In genomic region chr2:91630384-91630783, GRCm38 (mm10) we compare ENCODE assay signal across 17 mouse cellular contexts. TPM values are rescaled to one million over a fixed set of nuclear protein-coding genes. Genes with fewer than 3 reads are reported as not detected.
"Had no signal": no experiment of that assay in that cellular context is flagged by ENCODE, and none has a peak within 500 bp of the region (broad histone marks: within the 10 kb centered on the region; RNA-seq: fewer than 3 reads in every experiment).

No protein-coding gene starts in this region.

- H3K27me3 ChIP-seq: lung, embryonic 15.5 days; midbrain, embryonic 13.5 days; midbrain, embryonic 15.5 days; neural tube, embryonic 12.5 days had no signal

- ATAC-seq: lung, postnatal 0 days; midbrain, embryonic 13.5 days; midbrain, embryonic 15.5 days had no signal

- H3K4me2 ChIP-seq: lung, embryonic 15.5 days; midbrain, embryonic 11.5 days; midbrain, embryonic 13.5 days; midbrain, embryonic 15.5 days; neural tube, embryonic 12.5 days had no signal

- H3K4me1 ChIP-seq: lung, embryonic 15.5 days; midbrain, embryonic 13.5 days; midbrain, embryonic 15.5 days; neural tube, embryonic 12.5 days had no signal

- H3K27ac ChIP-seq: lung, embryonic 15.5 days; macrophage; midbrain, embryonic 13.5 days; midbrain, embryonic 15.5 days; neural tube, embryonic 12.5 days had no signal

- H3K9ac ChIP-seq: lung, embryonic 15.5 days; midbrain, embryonic 13.5 days; midbrain, embryonic 15.5 days; neural tube, embryonic 12.5 days had no signal

- H3K4me3 ChIP-seq: lung, embryonic 15.5 days; megakaryocyte, embryonic 14.5 days; midbrain, embryonic 13.5 days; midbrain, embryonic 15.5 days; neural tube, embryonic 12.5 days had no signal

- H3K9me3 ChIP-seq: lung, embryonic 15.5 days; megakaryocyte, embryonic 14.5 days; midbrain, embryonic 13.5 days; midbrain, embryonic 15.5 days; neural tube, embryonic 12.5 days had no signal

- H3K36me3 ChIP-seq: lung, embryonic 15.5 days; midbrain, embryonic 13.5 days; midbrain, embryonic 15.5 days; neural tube, embryonic 12.5 days had no signal

- DNase-seq: lung, adult 2 months; lung, postnatal 14 days; lung, postnatal 36 days; right cerebral cortex, postnatal 4 days; spleen, adult 18-20 months; thymus, adult 18-20 months had no signal

RNA-seq across cellular contexts. Expression of gene F2, which starts 5.8 kb away (rescaled TPM):
- total RNA-seq: megakaryocyte progenitor cell, adult 5-6 weeks; midbrain, postnatal 0 days; monocyte, adult 5-6 weeks had no signal
- polyA plus RNA-seq: macrophage; midbrain, embryonic 13.5 days had no signal
